Mouse (Mus musculus) embryonic fibroblast, embryonic 13.5 days (primary cell): ENCODE data around the gene Tbc1d5. TPM values are rescaled to one million over a fixed set of nuclear protein-coding genes. Genes with fewer than 3 reads are reported as not detected.
"Not testable (repeated sequence)": the region's sequence is repeated elsewhere in the genome, so short reads cannot be mapped to it uniquely, and the experiment has no call there.

Experiments used
- H3K27ac ChIP-seq: 2 replicates; pipeline ENCODE4 v1.5.1; 2012; ENCODE audit warnings: low read length, control low read depth, inconsistent platforms; ENCODE audit not compliant: insufficient read depth
- H3K4me1 ChIP-seq: 2 replicates; pipeline ENCODE4 v1.6.1; 2011; ENCODE audit warnings: low read length; ENCODE audit not compliant: control insufficient read depth, insufficient read depth
- H3K4me3 ChIP-seq: 2 replicates; pipeline ENCODE4 v1.5.1; 2011; ENCODE audit warnings: mild to moderate bottlenecking, control low read depth, low read length; ENCODE audit not compliant: insufficient read depth
- CTCF ChIP-seq: IDR thresholded peaks from 2 replicates; pipeline ENCODE4 v1.5.1; 2011; ENCODE audit warnings: mild to moderate bottlenecking, control low read depth, low read length, moderate library complexity, borderline replicate concordance; ENCODE audit not compliant: insufficient read depth
- POLR2A ChIP-seq: IDR thresholded peaks from 2 replicates; pipeline ENCODE4 v1.6.1; 2011; ENCODE audit warnings: low read depth, mild to moderate bottlenecking, control low read depth, low read length, moderate library complexity
- polyA plus RNA-seq: library from polyadenylated mRNA; stranded (reverse); fragments of >200 nt; gene quantifications from 2 replicates; pipeline ENCODE4 v1.2.4, GENCODE M21; 2011; ENCODE audit warnings: low read depth; ENCODE audit not compliant: missing spikeins, insufficient read length

Gene Tbc1d5
- polyA plus RNA-seq, 1 experiment: 22.3 TPM

GRCm38 (mm10) chr17:50729031-50729430, 450.1 kb downstream of the Tbc1d5 start:
- H3K4me3 ChIP-seq: no peak overlapping the region
- no peak overlapping the region for H3K27ac ChIP-seq
- no peaks in the 10 kb centered on the region for H3K4me1 ChIP-seq
- TF ChIP-seq CTCF (no peak), POLR2A (no peak)

- no peaks in the 10 kb centered on the region for H3K4me1 ChIP-seq
- TF ChIP-seq CTCF (no peak), POLR2A (no peak)
- H3K27ac ChIP-seq: no peak overlapping the region
Observed at GRCm38 (mm10) chr17:50726265-50726664, 452.9 kb downstream of the Tbc1d5 start.

GRCm38 (mm10) chr17:50724376-50724775, 454.8 kb downstream of the Tbc1d5 start:
- Histone ChIP-seq H3K4me3 (no peak overlapping the region), H3K27ac (no peak overlapping the region), H3K4me1 (no peaks in the 10 kb centered on the region)
- TF ChIP-seq CTCF: no peak
- TF ChIP-seq POLR2A: no peak

More at GRCm38 (mm10) chr17:50726265-50726664, 452.9 kb downstream of the Tbc1d5 start:
- H3K4me3 ChIP-seq: no peak overlapping the region

GRCm38 (mm10) chr17:50717586-50717985, 461.6 kb downstream of the Tbc1d5 start:
- no peak overlapping the region for H3K4me3 ChIP-seq
- no peak overlapping the region for H3K27ac ChIP-seq
- TF ChIP-seq POLR2A (no peak), CTCF (no peak)
- H3K4me1 ChIP-seq: no peaks in the 10 kb centered on the region

- Histone ChIP-seq H3K27ac (no peak overlapping the region), H3K4me3 (no peak overlapping the region), H3K4me1 (no peaks in the 10 kb centered on the region)
- no peak for TF ChIP-seq POLR2A
- TF ChIP-seq CTCF: no peak
Observed at GRCm38 (mm10) chr17:50710497-50711222, 468.5 kb downstream of the Tbc1d5 start.

- H3K4me3 ChIP-seq, H3K4me1 ChIP-seq, H3K27ac ChIP-seq: not testable (repeated sequence)
Observed at GRCm38 (mm10) chr17:50698410-50698809, 480.7 kb downstream of the Tbc1d5 start.

- no peak for TF ChIP-seq CTCF
- no peak for TF ChIP-seq POLR2A
- Histone ChIP-seq H3K4me3 (no peak overlapping the region), H3K27ac (no peak overlapping the region), H3K4me1 (no peaks in the 10 kb centered on the region)
Observed at GRCm38 (mm10) chr17:50688135-50688534, 491.0 kb downstream of the Tbc1d5 start.

- no peak for TF ChIP-seq POLR2A
- no peak for TF ChIP-seq CTCF
- no peak overlapping the region for H3K27ac ChIP-seq
- H3K4me3 ChIP-seq: no peak overlapping the region
- H3K4me1 ChIP-seq: no peaks in the 10 kb centered on the region
Observed at GRCm38 (mm10) chr17:50687670-50688069, 491.5 kb downstream of the Tbc1d5 start.

GRCm38 (mm10) chr17:50684960-50685645, 494.0 kb downstream of the Tbc1d5 start:
- no peak for TF ChIP-seq CTCF
- Histone ChIP-seq H3K4me3 (no peak overlapping the region), H3K27ac (no peak overlapping the region), H3K4me1 (no peaks in the 10 kb centered on the region)
